Mouse (Mus musculus): ENCODE results near the gene Vmn1r209. TPM values are rescaled to one million over a fixed set of nuclear protein-coding genes. Genes with fewer than 3 reads are reported as not detected.
"Not testable (repeated sequence)": the region's sequence is repeated elsewhere in the genome, so short reads cannot be mapped to it uniquely, and the experiment has no call there.

Vmn1r209 gene
- not detected in 2 replicates for polyA plus RNA-seq (2015; fragmentation: Nextera tagmentation; extraction: Ambion mirVana)

- not testable (repeated sequence) for H3K27ac ChIP-seq (replicated peaks); H3K27me3 ChIP-seq; H3K36me3 ChIP-seq (replicated peaks); H3K9ac ChIP-seq; H3K9me3 ChIP-seq (replicated peaks); H3K4me3 ChIP-seq (replicated peaks); H3K4me2 ChIP-seq; H3K4me1 ChIP-seq (replicated peaks); ATAC-seq (ENCODE audit: insufficient read depth)
Measured at GRCm38 (mm10) chr13:22809582-22809981, at the start of gene Vmn1r209. Vmn1r209 (minus strand) TSS chr13:22809682.

DNA sequence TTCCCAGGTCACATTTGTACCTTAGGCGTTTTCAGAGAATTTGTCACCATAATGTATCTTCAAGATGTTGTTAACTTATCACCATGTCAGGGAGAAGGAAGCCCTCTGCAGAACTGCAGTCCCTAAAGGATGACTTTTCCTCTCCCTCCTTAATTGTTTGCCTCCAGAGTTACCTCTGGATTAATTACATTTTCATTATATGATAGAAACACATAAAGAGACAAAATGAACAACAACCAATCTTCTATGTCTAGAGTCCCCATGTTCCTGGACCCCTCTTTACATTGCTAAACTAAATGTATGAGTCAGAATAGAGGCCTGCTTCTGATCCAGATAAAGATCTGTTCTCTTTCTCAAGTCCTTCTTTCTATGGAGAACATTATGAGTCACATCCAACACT lies 48.0 kb upstream of the Vmn1r209 start, which contains the start of gene Vmn1r211:
Gene Vmn1r211, minus strand, starts transcription at position 101 of the 400 bp plus-strand sequence.
- Histone ChIP-seq H3K9ac (no peak within 1 kb of the TSS), H3K4me3 (replicated peaks) (no peak within 1 kb of the TSS), H3K27me3 (no peaks in the 10 kb centered on the region), H3K9me3 (replicated peaks) (no peaks in the 10 kb centered on the region), H3K4me1 (replicated peaks) (no peaks in the 10 kb centered on the region), H3K27ac (replicated peaks) (no peak within 1 kb of the TSS), H3K4me2 (no peak within 1 kb of the TSS), H3K36me3 (replicated peaks) (no peaks in the 10 kb centered on the region)
- 41% methylated on average over 1 of the region's 1 CpGs for WGBS (ENCODE audit: insufficient replicate concordance)
- ATAC-seq (ENCODE audit: insufficient read depth), result no peak

DNA sequence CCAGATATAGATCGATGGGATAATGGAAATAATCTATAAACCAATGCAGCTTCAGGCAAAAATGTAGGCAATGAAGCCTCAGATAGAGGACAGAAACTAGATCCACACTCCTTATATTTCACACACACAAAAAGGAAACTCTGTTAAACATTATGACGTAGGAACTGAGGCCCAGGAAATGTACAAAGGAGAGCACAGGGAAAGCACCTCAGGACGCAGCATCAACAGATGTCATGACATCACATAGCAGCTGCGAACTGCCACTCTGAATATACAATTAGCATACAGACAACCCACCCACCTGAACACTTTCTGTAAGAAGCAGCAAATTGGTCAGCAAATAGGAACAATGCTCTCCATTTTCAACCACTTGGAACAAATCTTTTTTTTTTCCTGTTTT lies 45.3 kb upstream of the Vmn1r209 start:
- Histone ChIP-seq H3K4me2 (no peak overlapping the region), H3K9ac (no peak overlapping the region), H3K4me1 (replicated peaks) (no peaks in the 10 kb centered on the region), H3K27ac (replicated peaks) (no peak overlapping the region), H3K36me3 (replicated peaks) (no peaks in the 10 kb centered on the region), H3K9me3 (replicated peaks) (no peaks in the 10 kb centered on the region), H3K27me3 (no peaks in the 10 kb centered on the region), H3K4me3 (replicated peaks) (no peak overlapping the region)
- WGBS (ENCODE audit: insufficient replicate concordance), result 51% methylated on average over 4 of the region's 4 CpGs
- no peak for ATAC-seq (ENCODE audit: insufficient read depth)

DNA sequence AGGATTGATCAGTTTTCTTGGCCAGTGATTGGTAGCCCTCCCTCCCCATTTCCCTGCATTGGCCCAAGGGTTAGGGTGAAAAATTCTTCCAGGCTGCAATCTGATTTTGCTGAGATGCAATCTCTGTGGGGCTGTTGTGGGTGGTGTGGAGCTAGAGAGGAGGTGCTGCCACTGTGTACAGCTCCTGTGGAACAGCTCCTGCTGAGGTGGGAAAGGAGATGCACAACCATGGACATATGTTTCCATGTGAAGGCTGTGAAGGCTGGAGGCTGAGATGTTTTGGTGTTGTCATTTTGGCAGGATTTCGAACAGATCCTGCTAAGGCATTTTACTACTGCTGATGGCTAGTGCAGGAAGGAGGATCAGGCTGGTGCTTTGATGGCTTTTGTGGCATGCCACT lies 37.3 kb upstream of the Vmn1r209 start:
- H3K27me3 ChIP-seq, result no peaks in the 10 kb centered on the region
- H3K4me3 ChIP-seq (replicated peaks), result no peak overlapping the region
- WGBS (ENCODE audit: insufficient replicate concordance), result 41% methylated on average over 1 of the region's 1 CpGs
- no peaks in the 10 kb centered on the region for H3K36me3 ChIP-seq (replicated peaks)
- no peak for ATAC-seq (ENCODE audit: insufficient read depth)
- no peak overlapping the region for H3K27ac ChIP-seq (replicated peaks)
- H3K9me3 ChIP-seq (replicated peaks), result no peaks in the 10 kb centered on the region
- H3K9ac ChIP-seq, result no peak overlapping the region
- no peaks in the 10 kb centered on the region for H3K4me1 ChIP-seq (replicated peaks)
- H3K4me2 ChIP-seq, result no peak overlapping the region

DNA sequence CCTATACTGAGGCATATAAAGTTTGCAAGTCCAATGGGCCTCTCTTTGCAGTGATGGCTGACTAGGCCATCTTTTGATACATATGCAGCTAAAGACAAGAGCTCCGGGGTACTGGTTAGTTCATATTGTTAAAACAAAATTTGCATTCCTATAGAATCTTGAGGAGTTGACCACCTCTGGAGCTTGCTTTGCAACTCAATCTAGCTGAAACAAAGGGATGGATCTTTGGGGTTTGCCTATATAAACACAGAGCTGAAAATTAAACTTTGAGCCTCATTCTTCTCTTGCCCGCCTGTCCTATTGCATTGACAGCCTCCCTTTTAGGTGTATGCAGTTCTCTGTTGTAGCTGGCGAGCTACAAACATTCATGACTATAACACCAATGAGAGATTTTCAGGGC lies 34.8 kb upstream of the Vmn1r209 start:
- ATAC-seq (ENCODE audit: insufficient read depth); H3K9ac ChIP-seq: not testable (repeated sequence)
- 48% methylated on average over 3 of the region's 3 CpGs for WGBS (ENCODE audit: insufficient replicate concordance)

GRCm38 (mm10) chr13:22831248-22831647 lies 21.8 kb upstream of the Vmn1r209 start, which contains the start of gene Vmn1r210:
Vmn1r210 (minus strand) TSS chr13:22831348.
- Histone ChIP-seq H3K27me3 (no peaks in the 10 kb centered on the region), H3K9ac (no peak within 1 kb of the TSS), H3K27ac (replicated peaks) (no peak within 1 kb of the TSS), H3K9me3 (replicated peaks) (no peaks in the 10 kb centered on the region), H3K4me1 (replicated peaks) (no peaks in the 10 kb centered on the region), H3K4me2 (no peak within 1 kb of the TSS), H3K36me3 (replicated peaks) (no peaks in the 10 kb centered on the region), H3K4me3 (replicated peaks) (no peak within 1 kb of the TSS)
- WGBS (ENCODE audit: insufficient replicate concordance), result 21% methylated on average over 4 of the region's 4 CpGs
- ATAC-seq (ENCODE audit: insufficient read depth), result no peak

More for the DNA sequence above, 34.8 kb upstream of the Vmn1r209 start:
- not testable (repeated sequence) for H3K27me3 ChIP-seq; H3K4me3 ChIP-seq (replicated peaks); H3K27ac ChIP-seq (replicated peaks); H3K4me2 ChIP-seq; H3K4me1 ChIP-seq (replicated peaks); H3K9me3 ChIP-seq (replicated peaks); H3K36me3 ChIP-seq (replicated peaks)

DNA sequence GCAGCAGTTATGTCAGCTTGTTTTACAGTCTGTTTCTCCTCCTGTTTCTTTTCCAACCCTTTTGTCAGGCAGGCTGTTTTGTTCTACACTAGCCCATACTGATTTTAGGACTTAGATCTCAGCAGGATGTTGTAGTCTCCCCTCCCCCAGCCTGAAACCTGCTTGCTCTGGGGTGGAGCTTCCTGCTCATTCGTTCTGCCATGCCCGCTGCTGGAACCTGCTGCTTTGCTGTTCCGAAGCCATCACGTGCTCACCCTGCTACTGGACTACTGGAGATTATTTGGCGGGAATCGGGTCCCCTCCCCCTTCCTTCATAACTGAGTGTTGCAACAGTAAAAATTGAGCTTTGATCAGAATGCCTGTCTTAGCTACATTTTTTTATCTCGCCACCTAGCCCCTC lies 19.9 kb upstream of the Vmn1r209 start:
- not testable (repeated sequence) for ATAC-seq (ENCODE audit: insufficient read depth); H3K9me3 ChIP-seq (replicated peaks); H3K4me1 ChIP-seq (replicated peaks); H3K9ac ChIP-seq; H3K27ac ChIP-seq (replicated peaks); H3K27me3 ChIP-seq; H3K4me3 ChIP-seq (replicated peaks); H3K4me2 ChIP-seq; H3K36me3 ChIP-seq (replicated peaks)
- 33% methylated on average over 7 of the region's 7 CpGs for WGBS (ENCODE audit: insufficient replicate concordance)

GRCm38 (mm10) chr13:22821601-22822000 lies 12.1 kb upstream of the Vmn1r209 start:
- WGBS (ENCODE audit: insufficient replicate concordance), result 66% methylated on average over 1 of the region's 1 CpGs
- not testable (repeated sequence) for H3K4me2 ChIP-seq; H3K27me3 ChIP-seq; H3K9me3 ChIP-seq (replicated peaks); H3K4me3 ChIP-seq (replicated peaks); ATAC-seq (ENCODE audit: insufficient read depth); H3K27ac ChIP-seq (replicated peaks); H3K4me1 ChIP-seq (replicated peaks); H3K9ac ChIP-seq; H3K36me3 ChIP-seq (replicated peaks)

- H3K9me3 ChIP-seq (replicated peaks); ATAC-seq (ENCODE audit: insufficient read depth); H3K9ac ChIP-seq; H3K4me2 ChIP-seq; H3K4me1 ChIP-seq (replicated peaks); H3K27me3 ChIP-seq; H3K27ac ChIP-seq (replicated peaks); H3K4me3 ChIP-seq (replicated peaks); H3K36me3 ChIP-seq (replicated peaks): not testable (repeated sequence)
- WGBS (ENCODE audit: insufficient replicate concordance), result 58% methylated on average over 3 of the region's 3 CpGs
Measured at GRCm38 (mm10) chr13:22788096-22788495, 21.4 kb downstream of the Vmn1r209 start.

DNA sequence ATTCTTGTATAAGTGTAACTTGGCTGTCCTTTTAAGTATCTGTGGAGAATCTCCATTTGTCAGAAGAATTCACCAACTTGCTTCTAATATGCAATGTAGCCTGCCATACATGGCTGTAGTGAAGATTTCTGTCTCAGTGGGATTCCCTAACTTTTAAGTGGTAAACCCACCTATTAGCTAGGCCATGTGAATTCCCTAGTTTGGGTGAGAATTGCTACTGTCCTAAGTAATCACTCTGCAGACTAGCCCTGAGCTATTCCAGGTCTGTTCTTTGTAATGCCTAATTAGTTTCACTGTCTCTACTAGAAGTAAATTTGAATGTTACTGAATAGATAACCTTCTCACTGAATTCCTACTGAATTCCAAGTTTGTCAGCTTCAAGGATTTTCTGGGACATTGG lies 25.3 kb downstream of the Vmn1r209 start:
- H3K36me3 ChIP-seq (replicated peaks); H3K27me3 ChIP-seq; ATAC-seq (ENCODE audit: insufficient read depth); H3K4me2 ChIP-seq; H3K9ac ChIP-seq; H3K27ac ChIP-seq (replicated peaks); H3K9me3 ChIP-seq (replicated peaks); H3K4me1 ChIP-seq (replicated peaks); H3K4me3 ChIP-seq (replicated peaks): not testable (repeated sequence)

DNA sequence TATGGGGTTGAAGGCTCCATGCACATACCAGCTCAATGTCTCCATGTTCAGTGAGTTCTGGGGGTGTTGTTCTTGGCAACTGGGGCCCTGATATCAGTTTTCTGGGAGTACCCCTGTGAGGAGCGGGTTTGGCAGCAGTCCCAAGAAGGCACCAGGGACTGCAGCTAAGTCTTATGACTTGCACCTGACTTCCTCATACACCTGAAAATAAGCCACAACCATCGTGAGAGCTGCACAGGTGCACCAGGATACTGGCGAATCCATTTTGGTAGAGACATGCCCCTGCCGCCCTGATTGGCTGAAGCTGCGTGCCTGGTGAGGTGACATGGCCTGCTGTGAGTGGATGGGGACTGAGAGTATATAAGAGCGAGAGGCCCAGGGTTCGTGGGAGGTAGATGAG lies 32.2 kb downstream of the Vmn1r209 start, which contains the start of gene Vmn1r208:
Gene Vmn1r208, minus strand, starts transcription at position 101 of the 400 bp plus-strand sequence.
- not testable (repeated sequence) for H3K4me2 ChIP-seq; ATAC-seq (ENCODE audit: insufficient read depth); H3K4me3 ChIP-seq (replicated peaks); H3K36me3 ChIP-seq (replicated peaks); H3K9ac ChIP-seq; H3K4me1 ChIP-seq (replicated peaks); H3K27ac ChIP-seq (replicated peaks); H3K27me3 ChIP-seq; H3K9me3 ChIP-seq (replicated peaks)
- no CpG with 5 or more reads among the region's 7 CpGs for WGBS (ENCODE audit: insufficient replicate concordance)

DNA sequence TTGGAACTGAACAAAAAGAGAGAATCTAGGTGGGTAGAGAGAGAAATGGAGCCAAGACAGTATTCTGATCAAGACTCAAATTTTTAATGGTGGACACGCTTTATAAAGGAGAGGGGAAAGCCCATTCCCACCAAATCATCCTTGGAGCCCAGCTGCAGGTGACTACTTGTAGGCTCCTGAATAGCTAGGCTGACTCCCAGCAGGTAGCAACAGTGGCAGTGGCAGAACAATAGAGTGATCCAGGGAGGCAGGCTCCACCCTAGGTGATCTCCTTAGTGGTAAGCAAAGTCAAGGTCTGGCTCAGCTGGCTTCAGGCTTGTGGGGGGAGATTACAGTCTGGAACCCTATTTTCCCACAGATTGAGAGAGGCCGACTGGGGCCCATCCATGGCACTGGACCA lies 37.9 kb downstream of the Vmn1r209 start:
- ATAC-seq (ENCODE audit: insufficient read depth); H3K4me3 ChIP-seq (replicated peaks); H3K9ac ChIP-seq; H3K27ac ChIP-seq (replicated peaks); H3K27me3 ChIP-seq; H3K9me3 ChIP-seq (replicated peaks); H3K36me3 ChIP-seq (replicated peaks); H3K4me1 ChIP-seq (replicated peaks); H3K4me2 ChIP-seq: not testable (repeated sequence)
- 64% methylated on average over 2 of the region's 2 CpGs for WGBS (ENCODE audit: insufficient replicate concordance)

All from liver, embryonic 15.5 days (tissue).